Mouse (Mus musculus): ENCODE measurements around the gene Ip6k1.
"Not testable (repeated sequence)": the region's sequence is repeated elsewhere in the genome, so short reads cannot be mapped to it uniquely, and the experiment has no call there.

The Ip6k1 gene

GRCm38 (mm10) chr9:107982681-107983346, 19.5 kb upstream of the Ip6k1 start, which contains the start of gene Gm20661:
TSS of gene Gm20661 (plus strand) at chr9:107983058.
- peak; percentile 56 for DNase-seq (ENCODE audit: low spot score)

DNA sequence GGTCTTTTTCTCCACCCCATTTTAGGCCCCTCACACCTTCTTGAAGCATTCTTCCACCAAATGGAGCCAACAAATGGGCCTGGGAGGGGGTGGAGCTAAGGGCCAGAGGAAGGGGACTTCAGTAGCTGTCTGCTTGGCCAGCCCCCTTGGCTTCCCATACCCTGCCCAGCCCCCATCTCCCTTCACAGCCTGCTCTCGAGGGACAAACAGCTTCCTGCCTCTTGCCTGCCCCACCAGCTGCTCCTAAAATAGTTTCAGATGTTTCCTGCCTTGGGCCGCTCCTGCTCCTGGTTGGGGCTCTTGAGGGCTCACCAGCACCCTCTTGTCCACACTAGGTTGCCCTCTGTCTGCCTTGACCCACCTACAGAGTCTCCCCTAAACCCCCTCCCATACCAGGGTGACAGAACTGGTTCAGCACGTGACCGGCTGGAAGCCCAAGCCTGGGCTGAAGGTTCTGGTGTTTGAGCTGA, 18.8 kb upstream of the Ip6k1 start:
- DNase-seq (ENCODE audit: low spot score): peak; percentile 26

- DNase-seq (ENCODE audit: low spot score): no peak
These were observed 18.1 kb upstream of the Ip6k1 start for GRCm38 (mm10) chr9:107984052-107984753.

- DNase-seq (ENCODE audit: low spot score): no peak
These were observed 17.6 kb upstream of the Ip6k1 start for GRCm38 (mm10) chr9:107984754-107985055.

DNA sequence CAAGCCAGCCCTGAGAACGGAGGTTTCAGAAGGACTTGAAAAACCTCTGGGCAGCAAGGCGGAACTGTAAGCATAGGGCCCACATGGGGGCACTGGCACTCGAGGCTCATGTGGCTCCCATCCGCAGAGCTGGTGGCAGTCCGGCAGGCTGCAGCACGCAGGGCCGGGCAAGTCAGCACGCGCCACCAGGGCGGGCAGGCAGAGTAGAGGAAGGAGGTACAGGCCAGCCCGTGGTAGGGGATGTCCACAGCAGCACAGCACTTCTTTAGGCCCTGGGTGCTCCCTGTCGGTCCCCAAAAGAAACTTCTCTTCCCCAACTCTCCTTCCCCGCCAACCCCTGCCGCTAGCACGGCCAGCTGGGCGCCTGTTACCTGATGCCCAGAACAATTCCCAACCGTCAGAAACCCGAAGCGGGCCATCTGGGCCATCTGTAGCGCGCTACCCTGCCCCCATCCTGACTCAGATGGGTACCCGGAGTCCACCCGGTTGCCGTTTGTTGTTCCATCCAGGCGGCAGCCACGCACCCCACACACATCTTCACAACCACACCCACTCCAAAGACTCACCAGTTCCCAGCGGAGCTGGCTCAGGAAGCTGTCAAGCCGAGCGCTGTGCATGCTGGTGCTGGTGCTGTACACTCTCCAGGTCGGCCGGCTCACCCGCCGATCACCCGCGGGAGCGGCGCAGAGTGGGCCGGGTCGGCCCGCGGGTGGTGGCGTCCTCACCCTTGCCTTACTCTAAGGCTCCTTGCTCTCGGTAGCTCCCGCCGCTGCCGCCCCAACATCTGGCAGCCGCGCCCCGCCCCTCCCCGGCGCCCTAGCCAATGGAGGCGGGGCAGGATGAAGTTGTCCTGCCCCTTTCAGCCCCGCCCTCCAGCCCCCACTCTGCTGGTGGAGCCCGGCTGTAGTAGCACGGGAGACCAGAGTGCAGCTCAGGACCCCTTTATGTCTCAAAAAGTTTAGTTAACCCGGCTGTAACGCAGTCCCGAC, 16.9 kb upstream of the Ip6k1 start, which contains the start of gene Inka1:
Inka1 (minus strand) TSS at position 749 of the 989 bp plus-strand sequence.
- peak; percentile 92 for DNase-seq (ENCODE audit: low spot score)

GRCm38 (mm10) chr9:107986376-107986775, 15.9 kb upstream of the Ip6k1 start:
- DNase-seq (ENCODE audit: low spot score): peak; percentile 73

DNA sequence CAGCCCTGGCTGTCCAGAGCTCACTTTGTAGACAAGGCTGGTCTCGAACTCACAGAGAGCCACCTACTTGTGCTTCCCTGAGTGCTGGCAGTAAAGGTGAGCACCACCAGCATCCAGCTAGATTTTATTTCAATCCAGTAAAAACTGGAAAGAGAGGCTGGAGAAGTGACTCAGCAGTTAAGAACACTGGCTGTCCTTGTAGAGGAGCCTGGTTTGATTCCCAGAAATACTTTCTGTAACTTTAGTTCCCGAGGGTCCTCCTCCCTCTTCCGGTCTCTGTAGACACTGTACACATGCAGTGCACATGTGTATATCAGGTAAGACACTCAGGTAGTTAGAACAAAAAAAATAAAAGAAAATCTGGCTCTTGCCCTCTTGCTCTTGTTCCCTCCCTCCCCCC, 14.4 kb upstream of the Ip6k1 start:
- DNase-seq (ENCODE audit: low spot score): no peak

DNA sequence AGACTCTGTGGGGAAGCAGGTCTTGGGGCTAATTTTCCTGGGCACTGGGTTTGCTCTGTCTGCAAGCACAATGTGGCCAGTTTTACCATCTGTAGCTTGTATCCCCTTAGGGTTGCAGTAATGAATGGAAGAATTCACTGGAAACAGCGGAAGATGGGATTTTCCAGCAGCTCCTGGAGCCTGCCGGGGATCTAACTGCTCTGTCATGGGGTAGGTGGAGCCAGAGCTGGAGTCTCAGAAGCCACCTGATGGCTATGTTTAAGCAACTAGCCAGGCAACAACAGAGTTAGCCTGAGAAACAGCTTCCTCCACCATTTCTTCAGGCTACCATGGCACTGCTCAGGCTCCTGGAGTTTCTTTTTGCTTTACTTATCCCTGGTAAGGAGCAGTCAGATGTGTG, 10.1 kb upstream of the Ip6k1 start, which contains the start of gene Cdhr4:
Cdhr4 (plus strand) TSS at position 301 of the 400 bp plus-strand sequence.
- no peak for DNase-seq (ENCODE audit: low spot score)

- no peak for DNase-seq (ENCODE audit: low spot score)
These were observed 9.3 kb upstream of the Ip6k1 start for GRCm38 (mm10) chr9:107993013-107993412.

GRCm38 (mm10) chr9:107994464-107994863, 7.8 kb upstream of the Ip6k1 start:
- DNase-seq (ENCODE audit: low spot score): no peak

DNA sequence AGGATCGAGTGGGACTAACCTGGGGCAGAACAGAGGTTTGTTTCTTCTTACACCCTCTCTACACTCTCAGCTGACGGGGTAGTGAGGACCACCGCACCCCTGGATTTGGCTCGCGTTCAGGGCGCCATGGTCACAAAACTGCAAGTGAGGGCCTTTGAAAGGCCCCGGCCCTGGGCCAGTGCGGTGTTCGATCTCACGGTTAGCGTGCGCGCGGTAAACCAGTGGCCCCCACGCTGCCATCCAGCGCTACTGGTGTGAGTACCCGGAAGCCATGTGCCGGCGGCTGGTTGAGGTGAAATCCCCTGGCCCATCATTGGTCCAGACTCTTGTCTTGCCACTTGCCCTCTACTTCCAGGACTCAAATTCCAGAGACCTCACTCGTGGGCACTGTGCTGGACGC, 6.8 kb upstream of the Ip6k1 start:
- DNase-seq (ENCODE audit: low spot score): no peak

DNA sequence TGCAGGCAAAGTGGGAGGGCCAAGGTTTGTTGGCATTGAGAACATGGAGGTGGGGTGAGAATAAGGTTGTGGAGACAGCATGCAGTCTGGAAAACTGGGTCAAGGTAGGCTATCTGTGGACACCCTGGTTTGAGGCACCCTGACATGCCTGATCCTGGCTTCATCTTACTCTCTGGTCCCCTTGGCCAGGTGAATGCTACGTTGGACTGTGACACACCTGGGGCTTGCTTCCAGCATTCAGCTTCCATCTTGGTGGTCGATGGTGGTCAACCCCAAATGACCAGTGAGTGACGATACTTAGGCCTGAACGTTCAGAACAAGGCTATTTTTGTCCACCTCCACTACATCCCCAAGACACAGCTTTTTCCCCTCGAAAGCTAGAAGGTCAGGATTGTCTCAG, 6.3 kb upstream of the Ip6k1 start, which contains the start of gene Gm20662:
Gm20662 (plus strand) TSS at position 301 of the 400 bp plus-strand sequence.
- DNase-seq (ENCODE audit: low spot score): no peak

- peak; percentile 50 for DNase-seq (ENCODE audit: low spot score)
These were observed 653 bp downstream of the Ip6k1 start for GRCm38 (mm10) chr9:108002778-108003530.

DNA sequence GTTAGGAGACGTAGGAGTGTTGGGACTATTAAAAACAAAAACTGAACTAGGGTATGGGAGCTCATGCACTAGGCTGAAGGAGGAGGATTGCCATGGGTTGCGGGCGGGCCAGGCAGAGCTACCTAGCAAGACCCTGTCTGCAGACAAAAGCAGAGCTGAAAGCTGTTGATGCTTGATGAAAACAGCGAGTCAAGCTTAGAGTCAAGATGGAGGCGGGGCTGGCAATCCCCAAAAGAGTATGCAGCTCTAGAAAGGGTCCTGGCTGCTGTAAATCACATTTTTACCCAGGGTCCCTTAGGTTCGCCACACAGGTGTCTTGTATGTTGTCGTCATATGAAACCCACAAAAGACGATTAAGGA, 1.2 kb downstream of the Ip6k1 start:
- DNase-seq (ENCODE audit: low spot score): peak; percentile 34

GRCm38 (mm10) chr9:108008041-108008440, 5.7 kb downstream of the Ip6k1 start:
- no peak for DNase-seq (ENCODE audit: low spot score)

DNA sequence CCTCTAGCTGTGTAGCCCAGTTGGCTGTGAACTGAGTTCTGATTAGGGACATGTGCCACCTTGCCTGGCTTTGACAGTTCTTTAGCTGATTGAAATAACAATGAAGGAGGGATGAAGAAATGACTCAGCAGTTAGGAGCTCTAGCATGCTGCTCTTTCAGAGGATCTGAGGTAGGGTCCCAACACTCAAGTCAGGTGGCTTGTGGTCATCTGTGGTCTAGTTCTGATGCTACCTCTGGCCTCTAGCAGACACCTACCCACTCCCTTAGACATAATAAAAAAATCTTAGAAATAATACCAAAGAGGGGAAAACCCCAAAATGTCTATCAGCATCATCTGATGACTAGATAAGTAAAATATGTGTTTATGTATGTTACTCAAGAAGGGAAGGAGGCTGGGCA, 8.1 kb downstream of the Ip6k1 start:
- DNase-seq (ENCODE audit: low spot score): no peak

GRCm38 (mm10) chr9:108013577-108013976, 11.3 kb downstream of the Ip6k1 start:
- DNase-seq (ENCODE audit: low spot score): not testable (repeated sequence)

GRCm38 (mm10) chr9:108017127-108017526, 14.8 kb downstream of the Ip6k1 start:
- DNase-seq (ENCODE audit: low spot score): no peak

DNA sequence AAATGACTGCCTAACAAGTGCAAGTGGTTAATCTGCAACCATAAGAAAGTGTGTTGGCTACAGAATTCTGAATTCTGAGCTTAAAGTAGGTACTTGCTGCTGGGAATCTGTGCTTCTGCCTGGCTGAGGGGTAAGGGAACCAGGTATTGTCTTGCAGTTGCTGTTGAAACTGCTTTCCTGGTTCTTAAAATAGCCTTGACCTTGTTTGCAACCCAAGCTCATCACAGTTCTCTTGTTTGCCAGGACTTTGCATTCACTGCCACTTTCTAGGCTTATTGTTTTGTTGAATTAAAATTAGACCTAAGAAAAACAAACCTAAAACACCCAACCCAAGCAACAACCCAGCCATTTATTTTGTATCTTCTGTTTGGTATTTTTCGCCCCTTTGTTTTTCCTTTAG, 18.4 kb downstream of the Ip6k1 start:
- no peak for DNase-seq (ENCODE audit: low spot score)

DNA sequence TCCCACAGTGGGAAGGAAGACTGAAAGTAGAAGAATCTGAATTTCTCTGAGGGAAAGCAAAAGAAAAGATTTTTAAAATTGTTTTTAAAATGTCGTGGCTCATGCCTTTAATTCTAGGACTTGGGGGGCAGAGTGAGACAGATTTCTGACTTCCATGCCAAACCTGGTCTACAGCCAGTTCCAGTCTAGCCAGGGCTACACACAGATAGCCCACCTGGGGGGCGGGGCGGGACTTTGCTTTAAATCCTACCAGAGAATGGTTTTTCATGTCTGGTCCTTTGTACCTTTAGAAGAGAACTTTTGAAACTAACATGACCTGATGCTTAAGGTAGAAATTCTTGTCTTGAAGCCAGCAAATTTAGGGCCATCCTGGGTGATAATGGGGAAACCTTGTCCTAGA, 20.9 kb downstream of the Ip6k1 start:
- DNase-seq (ENCODE audit: low spot score): no peak

GRCm38 (mm10) chr9:108026584-108026983, 24.3 kb downstream of the Ip6k1 start:
- no peak for DNase-seq (ENCODE audit: low spot score)

DNA sequence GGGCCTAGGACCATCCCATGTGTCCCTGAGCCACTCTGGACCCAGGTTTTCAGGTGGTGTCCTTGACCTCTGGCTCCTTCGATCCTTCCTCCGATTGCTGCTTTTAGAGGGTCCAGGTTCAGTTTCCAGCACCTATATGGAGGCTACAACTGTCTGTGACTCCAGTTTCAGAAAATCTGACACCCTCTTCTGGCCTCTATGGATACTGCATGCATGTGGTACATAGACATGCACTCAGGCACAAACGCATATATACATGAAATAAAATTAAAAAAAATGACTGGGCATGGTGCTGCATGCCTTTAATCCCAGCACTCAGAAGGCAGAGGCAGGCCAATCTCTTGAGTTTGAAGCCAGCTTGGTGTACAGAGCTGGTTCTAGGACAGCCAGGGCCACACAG, 25.6 kb downstream of the Ip6k1 start:
- DNase-seq (ENCODE audit: low spot score): no peak

Data from spleen, adult 12 weeks (tissue).